ENCODE assay signal across 8 mouse cellular contexts in the genomic region with DNA sequence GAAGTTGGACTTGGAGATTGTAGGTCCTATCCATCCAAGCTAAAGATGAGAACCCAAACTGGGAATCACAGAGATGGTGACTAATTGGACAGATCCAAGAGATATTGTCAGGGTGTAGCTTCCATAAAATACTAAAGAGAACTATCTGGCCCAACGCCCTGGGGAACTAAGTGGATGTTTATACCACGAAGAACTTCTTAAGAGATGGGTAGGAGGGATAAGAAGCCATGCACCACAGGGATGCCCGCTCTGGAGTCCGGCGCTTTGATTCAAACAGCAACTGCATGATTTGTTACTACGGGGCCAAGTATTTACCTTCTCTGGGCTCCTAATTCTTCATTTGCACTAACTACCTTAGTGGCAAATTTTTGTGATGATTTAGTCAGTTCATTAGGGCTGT. TPM values are rescaled to one million over a fixed set of nuclear protein-coding genes. Genes with fewer than 3 reads are reported as not detected.
DNase-seq lines count a peak whose midpoint lies in the region; ATAC-seq and TF ChIP-seq lines count a peak whose summit lies in the region.

No protein-coding gene starts in this region.

- TF ChIP-seq CTCF in kidney, postnatal 0 days (IDR thresholded peaks at IDR 0.05; ENCODE audit: low read depth) = no peak

- no peaks in the 10 kb centered on the region for H3K36me3 ChIP-seq in kidney, postnatal 0 days (ENCODE audit: insufficient read depth, low read length)
- no peaks in the 10 kb centered on the region for H3K36me3 ChIP-seq in hindbrain, embryonic 12.5 days
- no peaks in the 10 kb centered on the region for H3K36me3 ChIP-seq in macrophage (ENCODE audit: inconsistent target)

- H3K79me2 ChIP-seq in macrophage (ENCODE audit: inconsistent target) = no peaks in the 10 kb centered on the region

- no peaks in the 10 kb centered on the region for H3K9me3 ChIP-seq in kidney, postnatal 0 days (replicated peaks; ENCODE audit: low read length)
- no peaks in the 10 kb centered on the region for H3K9me3 ChIP-seq in hindbrain, embryonic 12.5 days (replicated peaks)

- no peak for ATAC-seq in kidney, postnatal 0 days (replicated peaks; ENCODE audit: low FRiP score, low read depth)
- ATAC-seq in hindbrain, embryonic 12.5 days (ENCODE audit: low FRiP score) = peak; percentile 60

- no peaks in the 10 kb centered on the region; the same call in 1 of the 2 replicates for H3K4me1 ChIP-seq in kidney, postnatal 0 days (replicated peaks; ENCODE audit: insufficient read depth, low read length)
- H3K4me1 ChIP-seq in brown adipose tissue, adult 24 weeks (ENCODE audit: control insufficient read depth, insufficient read depth, insufficient read length, low read length) = peaks cover 4% of the 10 kb centered on the region; the same call in 1 of the 2 replicates
- H3K4me1 ChIP-seq in hindbrain, embryonic 12.5 days = peaks cover 5% of the 10 kb centered on the region

- peak overlapping the region; percentile 72 for H3K9ac ChIP-seq in kidney, postnatal 0 days (ENCODE audit: low read depth, low read length)
- H3K9ac ChIP-seq in hindbrain, embryonic 12.5 days = peak overlapping the region; percentile 78

- H3K4me2 ChIP-seq in kidney, postnatal 0 days (ENCODE audit: low read length) = peak overlapping the region; percentile 77
- peak overlapping the region; percentile 60 for H3K4me2 ChIP-seq in hindbrain, embryonic 12.5 days (replicated peaks)

- no peaks in the 10 kb centered on the region for H3K27me3 ChIP-seq in kidney, postnatal 0 days (ENCODE audit: insufficient read depth, low read length)
- H3K27me3 ChIP-seq in hindbrain, embryonic 12.5 days = no peaks in the 10 kb centered on the region

- H3K27ac ChIP-seq in kidney, postnatal 0 days = no peak overlapping the region
- peak overlapping the region; percentile 20; the same call in 1 of the 2 replicates for H3K27ac ChIP-seq in brown adipose tissue, adult 24 weeks (replicated peaks; ENCODE audit: low read depth, low read length)
- H3K27ac ChIP-seq in hindbrain, embryonic 12.5 days = no peak overlapping the region
- no peak overlapping the region for H3K27ac ChIP-seq in macrophage

- peak; percentile 6 for DNase-seq in kidney, postnatal 0 days (ENCODE audit: low spot score)
- DNase-seq in kidney, adult 18-20 months = no peak
- DNase-seq in spleen, postnatal 14 days (ENCODE audit: low spot score in 2 of 2) = no peak
- no peak for DNase-seq in urinary bladder, adult 18-20 months (ENCODE audit: low spot score in 2 of 2)
- DNase-seq in spleen, adult 18-20 months = no peak

- peak overlapping the region; percentile 71 for H3K4me3 ChIP-seq in kidney, postnatal 0 days (replicated peaks; ENCODE audit: low read depth, low read length)
- H3K4me3 ChIP-seq in brown adipose tissue, adult 24 weeks (ENCODE audit: insufficient read depth, low read depth, low read length) = peak overlapping the region; percentile 82
- peak overlapping the region; percentile 72 for H3K4me3 ChIP-seq in hindbrain, embryonic 12.5 days
- peak overlapping the region; percentile 38 for H3K4me3 ChIP-seq in macrophage (ENCODE audit: inconsistent target)

- WGBS in kidney, postnatal 0 days = 3% methylated on average over 6 of the region's 6 CpGs
- 1% methylated on average over 6 of the region's 6 CpGs for WGBS in hindbrain, embryonic 12.5 days
- 36% methylated on average over 6 of the region's 6 CpGs for WGBS in macrophage (ENCODE audit: missing documents)

RNA-seq across cellular contexts. Expression of a gene that starts 0.6 kb away (rescaled TPM):
- 14.3 and 15.1 TPM in 2 replicates for polyA plus RNA-seq in kidney, postnatal 0 days (2015; fragmentation: Nextera tagmentation; extraction: Ambion mirVana)
- polyA plus RNA-seq in brown adipose tissue, adult 24 weeks (2012; ENCODE audit: insufficient read depth, insufficient read length, missing spikeins) = 2.6 and 3.8 TPM in 2 replicates
- polyA plus RNA-seq in hindbrain, embryonic 12.5 days (2016; fragmentation: Nextera tagmentation; extraction: Ambion mirVana) = 20.3 and 24.7 TPM in 2 replicates
- total RNA-seq in macrophage (2018; cell fraction: chromatin; rRNA removed) = 10 to 100 TPM in 20 of 26 experiments, 1 to 10 TPM in 6; 4.8 to 32.2 (median 15.4) TPM
- 1 to 10 TPM; 3.2 to 10.0 (median 5.9) TPM for total RNA-seq in macrophage (2018; cell fraction: cytosol; rRNA removed)
- total RNA-seq in macrophage (2018; cell fraction: nucleus; rRNA removed) = 10 to 100 TPM in 11 of 26 experiments, 1 to 10 TPM in 15; 2.9 to 22.7 (median 9.3) TPM
- 5.8 to 12.6 TPM (median 7.9 TPM) in 3 replicates for polyA plus RNA-seq in macrophage (2018)

RNA-seq across cellular contexts. Expression of a gene that starts 40.7 kb away (rescaled TPM):
- 74.9 and 81.3 TPM in 2 replicates for polyA plus RNA-seq in kidney, postnatal 0 days (2015; fragmentation: Nextera tagmentation; extraction: Ambion mirVana)
- 0.79 TPM in 1 of 2 replicates, not detected in the other for polyA plus RNA-seq in brown adipose tissue, adult 24 weeks (2012; ENCODE audit: insufficient read depth, insufficient read length, missing spikeins)
- polyA plus RNA-seq in hindbrain, embryonic 12.5 days (2016; fragmentation: Nextera tagmentation; extraction: Ambion mirVana) = 132 and 138 TPM in 2 replicates
- 10 to 100 TPM in 1 of 26 experiments, 1 to 10 TPM in 17, under 1 TPM in 7, not detected in 1; 0.26 to 11.6 (median 2.3) TPM for total RNA-seq in macrophage (2018; cell fraction: chromatin; rRNA removed)
- 1 to 10 TPM in 25 of 26 experiments, under 1 TPM in 1; 0.76 to 10.0 (median 2.8) TPM for total RNA-seq in macrophage (2018; cell fraction: cytosol; rRNA removed)
- 10 to 100 TPM in 1 of 26 experiments, 1 to 10 TPM in 22, under 1 TPM in 3; 0.63 to 23.5 (median 2.6) TPM for total RNA-seq in macrophage (2018; cell fraction: nucleus; rRNA removed)
- polyA plus RNA-seq in macrophage (2018) = 1.4 to 15.3 TPM (median 13.7 TPM) in 3 replicates
